Mouse (Mus musculus) regulatory T cell (primary cell): Measurements from ENCODE around the gene Dctn1.

Experiments
- in situ Hi-C: fragments of 300-600 bp; cut with MboI, MseI; formaldehyde crosslinking; loops from one replicate; pipeline ENCODE4 v1.15.1; 2025; ENCODE audit warnings: high pct_unique_total_duplicates

Gene Dctn1

GRCm38 (mm10) chr6:83136291-83136880 is 29.3 kb upstream of the Dctn1 start:
- in situ Hi-C loops = no loop called here

DNA sequence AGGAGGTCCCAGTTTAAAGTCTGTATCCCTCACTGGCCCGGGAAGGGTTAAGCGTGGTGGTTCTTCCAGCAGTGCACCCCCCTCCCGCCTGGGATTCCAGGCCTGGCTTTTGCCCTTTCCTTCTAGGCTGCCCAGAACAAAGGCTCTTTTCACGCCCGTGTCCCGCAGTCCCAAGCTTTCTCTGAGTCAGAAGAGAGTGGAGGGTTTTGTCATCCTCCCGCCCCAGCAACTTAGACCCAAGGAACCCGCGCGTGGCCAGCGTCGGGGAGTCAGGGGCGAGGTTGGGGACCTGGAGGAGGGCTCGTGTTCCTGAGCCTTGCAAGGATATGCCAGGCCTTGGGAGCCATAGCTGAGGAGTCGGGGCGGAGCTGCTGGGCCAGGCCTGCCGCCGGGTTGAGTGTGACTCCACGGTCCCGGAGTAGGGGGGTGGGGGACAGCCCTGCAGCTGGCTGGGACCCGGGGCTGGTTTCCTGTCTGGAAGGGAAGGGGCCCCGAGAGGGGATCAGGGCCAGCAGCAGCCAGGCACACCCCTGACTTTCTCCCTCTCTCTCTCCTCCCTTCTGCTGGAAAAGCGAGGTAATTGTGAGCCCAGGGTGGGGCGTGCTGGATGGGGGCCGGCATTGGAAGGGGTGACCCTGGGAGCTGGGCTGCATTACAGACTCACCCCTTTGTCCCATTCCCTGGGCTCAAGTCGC is 28.7 kb upstream of the Dctn1 start:
- in situ Hi-C loops = no loop called here

DNA sequence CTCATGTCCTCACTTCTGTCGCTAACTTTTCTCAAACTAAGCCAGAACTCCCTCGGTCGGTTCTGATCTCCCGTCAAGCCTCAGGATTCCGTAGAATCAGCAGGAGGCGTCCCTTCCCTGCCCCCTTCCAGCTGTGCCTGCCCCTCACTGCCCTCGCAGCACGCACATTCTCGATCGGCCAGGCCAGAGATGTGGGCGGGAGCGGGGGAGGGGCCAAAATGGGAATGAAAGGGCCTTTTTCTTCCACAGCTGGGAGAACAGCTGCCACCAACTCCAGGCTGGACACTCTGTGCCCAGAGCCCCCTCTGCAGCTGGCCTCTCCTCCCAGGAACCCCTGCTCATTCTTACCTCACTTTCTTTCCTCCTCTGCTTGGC is 28.2 kb upstream of the Dctn1 start:
- in situ Hi-C loops = no loop called here

- in situ Hi-C loops = no loop called here
Measured at GRCm38 (mm10) chr6:83138056-83138455, 27.7 kb upstream of the Dctn1 start.

GRCm38 (mm10) chr6:83140044-83140443 is 25.7 kb upstream of the Dctn1 start:
- in situ Hi-C loops = no loop called here

DNA sequence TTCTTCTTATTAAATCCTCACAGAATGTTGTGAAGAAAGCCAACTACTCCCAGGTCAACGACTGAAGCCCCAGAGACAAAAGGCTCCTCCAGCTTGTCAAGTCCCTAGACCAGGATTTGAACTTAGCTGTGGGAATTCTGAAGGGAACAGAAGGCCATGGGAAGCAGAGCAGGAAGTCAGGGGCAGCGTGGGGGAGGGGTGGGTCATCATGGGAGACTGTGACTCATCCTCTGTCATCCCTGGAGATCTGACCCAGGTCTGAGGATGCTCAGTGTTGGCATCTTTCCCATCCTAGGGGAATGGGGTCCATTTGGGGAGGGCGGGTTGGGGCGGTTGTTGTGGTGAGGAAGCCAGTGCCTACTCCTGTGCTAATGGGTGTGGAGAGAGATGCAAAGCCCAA is 24.1 kb upstream of the Dctn1 start:
- in situ Hi-C loops = no loop called here

- in situ Hi-C loops = no loop called here
Measured at GRCm38 (mm10) chr6:83142211-83142731, 23.4 kb upstream of the Dctn1 start.

DNA sequence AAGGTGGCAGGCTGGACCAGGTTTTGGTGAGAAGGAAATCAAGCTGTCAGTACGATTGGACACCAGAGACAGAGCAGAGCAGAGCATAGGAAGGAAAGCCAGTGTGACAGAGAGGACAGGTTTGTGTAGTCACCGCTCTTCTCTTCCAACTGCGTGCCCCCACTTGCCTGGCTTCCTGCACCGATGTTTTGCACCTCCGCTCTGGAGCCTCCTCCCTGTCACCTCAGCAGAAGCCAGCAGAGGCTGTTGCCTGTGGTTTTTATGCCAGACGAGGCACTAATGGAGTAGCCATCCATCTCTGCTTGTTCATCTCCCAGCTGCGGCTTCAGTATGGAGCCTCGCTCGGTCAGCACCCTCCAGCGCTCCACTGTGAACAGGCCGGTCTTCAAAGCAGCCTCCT is 22.8 kb upstream of the Dctn1 start:
- in situ Hi-C loops = no loop called here

- in situ Hi-C loops = no loop called here
Measured at GRCm38 (mm10) chr6:83145209-83145608, 20.5 kb upstream of the Dctn1 start.

- in situ Hi-C loops = no loop called here
Measured at GRCm38 (mm10) chr6:83145805-83146204, 19.9 kb upstream of the Dctn1 start.

DNA sequence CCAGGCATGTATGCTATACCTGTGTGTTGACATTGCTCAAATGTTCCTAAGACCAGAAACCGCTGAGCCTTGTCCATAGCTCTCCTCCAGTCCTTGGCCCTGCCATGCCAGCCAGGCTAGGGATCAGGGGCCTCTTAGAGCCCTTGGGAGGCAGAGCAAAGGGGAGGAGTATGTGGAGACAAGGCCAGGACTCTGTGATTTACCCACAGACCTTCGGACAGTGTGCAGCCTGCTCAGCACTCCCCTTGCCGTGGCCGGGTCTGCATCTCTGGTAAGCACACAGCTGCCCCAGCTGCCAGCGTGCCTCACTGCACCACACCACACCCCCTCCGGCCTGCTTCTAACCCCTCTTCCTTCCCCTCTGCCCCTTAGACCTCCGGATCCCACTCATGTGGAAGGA is 18.4 kb upstream of the Dctn1 start:
- in situ Hi-C loops = no loop called here

DNA sequence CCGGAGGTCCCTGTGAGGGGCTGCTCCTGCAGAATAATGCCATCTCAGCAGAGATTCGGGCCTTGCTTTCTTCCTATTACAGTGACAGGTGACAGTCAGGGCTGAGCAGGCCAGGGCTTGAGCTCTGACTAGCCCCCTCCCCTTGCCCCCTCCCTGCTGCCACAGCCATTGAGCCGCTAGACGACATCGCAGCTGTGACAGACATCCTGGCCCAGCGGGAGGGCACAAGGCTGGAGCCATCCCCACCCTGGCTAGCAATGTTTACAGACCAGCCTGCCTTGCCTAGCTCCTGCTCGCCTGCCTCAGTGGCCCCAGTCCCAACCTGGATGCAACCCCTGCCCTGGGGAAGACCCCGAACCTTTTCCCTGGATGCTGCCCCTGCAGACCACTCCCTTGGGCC is 14.0 kb upstream of the Dctn1 start:
- in situ Hi-C loops = no loop called here

- in situ Hi-C loops = no loop called here
Measured at GRCm38 (mm10) chr6:83153038-83153437, 12.7 kb upstream of the Dctn1 start.

DNA sequence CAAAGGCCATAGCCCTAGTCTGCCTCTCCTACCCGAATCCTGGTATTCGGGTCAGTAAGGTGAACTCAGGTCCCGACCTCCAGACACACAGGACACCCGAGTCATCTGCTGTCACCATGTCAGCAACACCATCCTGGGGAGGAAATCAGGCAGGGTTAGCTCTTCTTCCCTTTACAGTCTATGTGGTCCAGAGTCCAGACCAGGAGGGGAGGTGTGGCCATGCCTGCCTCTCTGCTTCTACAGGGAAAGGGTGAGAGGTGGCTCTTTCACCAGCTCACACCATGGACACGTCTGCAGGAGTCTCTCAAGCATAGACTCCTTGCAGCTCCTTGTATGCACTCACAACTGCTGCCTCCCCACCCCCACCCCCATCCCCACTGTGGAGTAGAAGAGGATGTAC is 12.2 kb upstream of the Dctn1 start:
- in situ Hi-C loops = no loop called here

DNA sequence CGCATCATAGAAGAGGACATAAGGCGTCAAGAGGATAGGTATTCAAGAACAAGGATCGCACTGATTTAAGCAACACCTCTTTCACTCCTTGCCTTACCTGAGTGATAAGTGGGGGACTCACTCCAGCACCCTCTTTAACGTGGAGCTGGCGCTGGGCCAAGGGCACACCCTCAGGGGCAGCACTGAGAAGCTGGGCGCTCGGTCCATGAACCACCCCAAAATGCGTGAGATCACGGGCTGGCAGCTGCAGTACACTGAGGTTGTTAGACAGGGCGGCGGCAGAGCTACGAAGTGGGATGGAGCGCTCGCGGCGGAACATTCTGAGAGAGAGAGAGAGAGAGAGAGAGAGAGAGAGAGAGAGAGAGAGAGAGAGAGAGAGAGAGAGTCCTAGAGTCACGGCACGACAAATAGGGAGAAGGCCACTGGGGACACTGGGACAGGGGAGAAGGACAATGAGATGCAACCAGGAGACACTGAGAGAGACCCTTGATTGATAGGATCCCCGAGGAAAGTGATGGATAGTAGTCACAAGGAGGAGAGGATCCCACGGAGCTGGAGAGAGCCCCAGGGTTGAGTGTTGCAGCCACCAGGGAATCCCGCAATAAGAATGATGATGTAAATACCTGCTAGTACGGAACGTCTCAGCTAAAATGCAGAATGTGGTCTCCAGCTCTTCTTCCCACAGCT is 10.0 kb upstream of the Dctn1 start:
- in situ Hi-C loops = loop anchor here (5.0 kb wide), 1 partner anchor 48 kb away; the partner anchor contains the start of gene Mrpl53

DNA sequence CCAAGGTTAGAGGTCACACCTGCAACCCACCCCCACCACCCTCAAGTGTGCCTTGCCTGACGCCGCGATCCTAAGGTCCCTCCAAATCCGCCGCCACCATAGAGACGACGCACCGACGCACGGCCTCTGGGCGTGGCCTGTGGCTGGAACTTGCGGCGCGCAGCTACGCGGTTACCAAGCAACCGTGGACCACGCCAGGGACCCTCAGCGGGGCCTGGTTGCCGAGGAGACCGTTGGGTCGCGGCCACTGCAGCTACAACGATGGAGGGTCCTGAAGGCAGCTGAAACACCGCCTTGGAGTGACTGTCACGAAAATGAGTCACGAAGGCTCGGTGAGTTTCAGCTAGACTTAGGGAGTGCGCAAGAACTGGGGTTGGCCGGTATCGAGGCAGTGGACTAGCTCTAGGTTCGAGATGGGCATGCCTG is 9.4 kb upstream of the Dctn1 start, which contains the start of the genes Wdr54 and 1700003E16Rik:
Gene Wdr54 (minus strand): TSS at position 139 of the 426 bp plus-strand sequence.
Gene 1700003E16Rik (plus strand): TSS at position 146 of the 426 bp plus-strand sequence.
- in situ Hi-C loops = loop anchor here (5.0 kb wide), 1 partner anchor 49 kb away; the partner anchor contains the start of gene Mrpl53

GRCm38 (mm10) chr6:83159456-83159855 is 6.3 kb upstream of the Dctn1 start:
- in situ Hi-C loops = loop anchor here (5.0 kb wide), 1 partner anchor 52 kb away; the partner anchor contains the start of gene Mrpl53

DNA sequence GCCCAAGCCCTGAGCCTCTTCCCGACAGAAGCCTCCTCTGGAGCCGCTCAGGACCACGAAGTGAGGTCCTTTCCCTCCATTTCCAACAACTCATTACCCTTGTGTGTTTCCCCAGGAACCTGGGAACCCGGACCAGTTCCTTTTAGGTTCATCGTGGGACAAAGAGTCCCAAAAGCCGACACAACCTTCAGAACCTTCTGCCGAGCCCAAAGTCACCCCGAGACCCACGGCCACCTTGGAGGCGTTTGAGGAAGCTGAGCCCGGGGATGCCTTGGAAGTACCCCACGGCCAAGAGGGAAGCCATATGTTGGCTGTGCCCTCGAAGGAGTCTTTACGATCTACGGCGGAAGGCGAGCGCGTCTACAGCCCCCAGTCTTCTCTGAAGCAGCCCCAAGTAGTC is 4.3 kb upstream of the Dctn1 start:
- in situ Hi-C loops = no loop called here

DNA sequence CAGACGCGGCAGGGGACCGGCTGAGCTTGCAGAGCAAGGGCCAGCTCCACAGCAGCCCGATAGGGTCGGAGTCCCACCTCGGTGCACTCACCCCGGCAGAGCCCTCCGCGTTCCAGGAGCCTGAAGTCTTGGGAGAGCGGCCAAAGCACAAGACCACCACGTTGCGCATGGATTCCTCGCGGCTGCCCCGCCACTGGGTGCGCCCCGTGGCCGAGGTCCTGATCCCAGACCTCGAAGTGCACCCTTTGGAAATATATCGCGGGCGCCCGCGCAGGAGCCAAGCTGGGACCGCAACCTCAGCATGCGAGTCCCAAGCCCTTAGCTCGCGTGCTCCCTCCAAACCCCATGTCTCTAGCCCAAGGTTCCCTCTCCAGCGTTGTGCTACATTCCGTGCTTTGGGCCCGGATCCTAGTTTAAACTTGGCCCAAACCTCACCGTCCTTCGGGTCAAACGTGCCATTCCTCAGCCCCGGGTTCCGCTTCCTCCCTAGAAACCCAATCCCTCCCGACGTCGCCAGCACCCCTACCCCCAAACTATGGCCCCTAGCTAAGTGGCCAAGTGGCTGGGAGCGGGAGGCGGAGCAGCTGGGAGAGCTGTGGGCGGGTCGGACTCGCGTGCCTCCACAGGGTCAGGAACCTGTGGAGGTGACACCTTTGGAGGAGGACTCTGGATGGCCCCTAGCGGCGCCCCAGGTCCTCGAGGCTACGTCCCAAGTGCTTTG is 3.6 kb upstream of the Dctn1 start:
- in situ Hi-C loops = no loop called here

DNA sequence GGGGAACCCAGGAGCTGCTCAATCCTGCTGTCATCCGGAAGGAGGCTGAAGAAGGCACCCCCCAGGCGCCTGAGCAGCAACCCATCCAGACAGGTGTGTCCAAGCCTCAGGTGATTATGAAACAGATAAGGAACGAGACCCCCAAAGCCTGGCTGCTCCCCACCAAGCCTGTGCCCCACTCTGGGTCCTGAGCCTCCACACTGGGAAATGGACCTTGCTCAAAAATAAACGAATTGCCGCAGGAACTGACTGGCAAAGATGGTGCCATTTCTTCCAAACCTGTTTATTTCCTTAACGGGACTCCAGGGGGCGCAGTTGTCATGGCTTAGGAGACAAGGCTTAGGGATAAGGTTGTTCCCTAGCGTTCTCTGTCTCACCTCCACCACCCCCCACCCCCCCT is 3.0 kb upstream of the Dctn1 start:
- in situ Hi-C loops = no loop called here

DNA sequence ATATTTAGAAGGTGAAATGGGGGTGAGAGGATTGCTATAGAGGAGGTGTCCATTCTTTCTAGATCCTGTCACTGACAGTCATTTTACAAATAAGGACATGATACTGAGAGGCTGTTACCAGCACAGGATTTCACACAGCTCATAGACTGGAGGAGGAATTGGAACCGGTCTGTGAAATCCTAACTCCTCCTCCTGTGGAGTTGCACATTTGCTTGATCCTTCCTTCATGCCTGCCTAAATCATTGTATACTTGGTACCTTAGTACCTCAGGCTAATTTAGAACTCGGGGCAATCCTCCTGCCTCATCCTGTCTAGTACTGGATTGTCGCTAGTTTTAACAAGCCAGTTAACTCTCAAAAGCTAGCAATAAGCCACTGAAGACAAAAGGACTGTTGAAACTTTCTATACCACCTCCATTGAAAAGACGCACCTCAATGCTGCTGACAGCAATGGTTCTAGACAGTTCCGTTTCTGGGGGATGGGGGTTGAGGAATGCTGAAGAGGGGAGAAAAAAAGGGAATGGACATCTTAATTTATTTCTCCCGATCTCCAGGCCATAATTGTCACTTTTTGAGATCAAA is 604 bp upstream of the Dctn1 start:
- in situ Hi-C loops = no loop called here
